Mouse (Mus musculus) MEL (cell line): ENCODE measurements around the gene Med21.

Experiments used
- CTCF ChIP-seq, 3 experiments: IDR thresholded peaks in 2 of 3; conservative IDR thresholded peaks in 1 of 3; 2 replicates each; pipeline ENCODE4 v1.5.1; 2011 to 2012; ENCODE audit warnings: low read length in 3 of 3, low read depth in 2 of 3, mild to moderate bottlenecking in 2 of 3, improper control_type of control experiment in 1 of 3, inconsistent platforms in 1 of 3, mixed read lengths in 1 of 3, moderate library complexity in 1 of 3; ENCODE audit not compliant: control insufficient read depth in 1 of 3, insufficient read depth in 1 of 3, poor library complexity in 1 of 3, severe bottlenecking in 1 of 3
- E2F4 ChIP-seq: IDR thresholded peaks from 2 replicates; pipeline ENCODE4 v1.6.1; 2011; ENCODE audit warnings: low read depth, low read length, improper control_type of control experiment, borderline replicate concordance
- EP300 ChIP-seq, 2 experiments: IDR thresholded peaks; 2 replicates each; pipeline ENCODE4 v1.6.1; 2011; ENCODE audit warnings: improper control_type of control experiment in 2 of 2, low read length in 2 of 2, low read depth in 1 of 2, mild to moderate bottlenecking in 1 of 2
- MYC ChIP-seq: IDR thresholded peaks from 2 replicates; pipeline ENCODE4 v1.6.1; 2011; ENCODE audit warnings: low read depth, mild to moderate bottlenecking, low read length, improper control_type of control experiment, moderate library complexity
- NRF1 ChIP-seq: IDR thresholded peaks from 2 replicates; pipeline ENCODE4 v1.6.1; 2014; ENCODE audit warnings: low read depth, mild to moderate bottlenecking, inconsistent platforms, low read length, improper control_type of control experiment, moderate library complexity; ENCODE audit not compliant: poor library complexity, insufficient read depth, severe bottlenecking
- POLR2A ChIP-seq, 2 experiments: IDR thresholded peaks; 2 replicates each; pipeline ENCODE4 v1.6.1; 2011 to 2012; ENCODE audit warnings: low read length in 2 of 2, mild to moderate bottlenecking in 2 of 2, control low read depth in 1 of 2, improper control_type of control experiment in 1 of 2, low read depth in 1 of 2, moderate library complexity in 1 of 2; ENCODE audit not compliant: control insufficient read depth in 1 of 2, insufficient read depth in 1 of 2, poor library complexity in 1 of 2
- SMC3 ChIP-seq: IDR thresholded peaks from 2 replicates; pipeline ENCODE4 v1.6.1; 2011; ENCODE audit warnings: low read depth, low read length, improper control_type of control experiment
- TCF12 ChIP-seq: IDR thresholded peaks from 2 replicates; pipeline ENCODE4 v1.6.1; 2014; ENCODE audit warnings: low read depth, mild to moderate bottlenecking, inconsistent platforms, low read length, improper control_type of control experiment, moderate library complexity
- UBTF ChIP-seq: IDR thresholded peaks from 2 replicates; pipeline ENCODE4 v1.6.1; 2012; ENCODE audit warnings: low read depth, mild to moderate bottlenecking, inconsistent platforms, low read length, improper control_type of control experiment, moderate library complexity, borderline replicate concordance; ENCODE audit not compliant: insufficient read depth
- USF1 ChIP-seq: IDR thresholded peaks from 2 replicates; pipeline ENCODE4 v1.6.1; 2014; ENCODE audit warnings: low read depth, mild to moderate bottlenecking, inconsistent platforms, low read length, improper control_type of control experiment, moderate library complexity

DNA sequence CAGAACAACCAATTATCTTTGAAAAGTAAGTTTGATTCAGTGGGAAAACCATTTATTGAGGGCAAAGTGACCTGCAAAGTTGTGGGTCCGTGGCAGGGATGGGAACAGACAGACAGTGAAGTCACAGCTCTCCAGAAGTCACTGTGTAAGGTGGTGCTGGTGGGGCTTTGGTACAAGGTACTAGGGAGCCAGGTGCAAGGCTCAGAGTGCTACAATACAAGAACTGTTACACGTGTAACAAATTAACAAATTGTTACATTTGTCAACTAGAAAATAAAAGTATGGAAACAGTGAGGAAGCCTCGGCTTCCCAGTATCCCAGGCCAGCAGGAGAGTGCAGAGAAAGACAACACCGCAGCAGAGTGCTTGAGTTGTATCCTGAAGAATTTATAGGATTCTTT, 31.3 kb downstream of the Med21 start:
- TF ChIP-seq POLR2A (IDR thresholded peaks at IDR 0.05; ENCODE audit: control insufficient read depth in 1 of 2, insufficient read depth in 1 of 2, low read depth in 1 of 2, low read length in 2 of 2, poor library complexity in 1 of 2) (no peak), UBTF (no peak), CTCF (IDR thresholded peaks at IDR 0.05 in 2 of 3, conservative IDR thresholded peaks at IDR 0.05 in 1 of 3; ENCODE audit: control insufficient read depth in 1 of 3, insufficient read depth in 1 of 3, low read depth in 2 of 3, low read length in 3 of 3, poor library complexity in 1 of 3, severe bottlenecking in 1 of 3) (no peak), USF1 (no peak), TCF12 (no peak), MYC (no peak), EP300 (IDR thresholded peaks at IDR 0.05; ENCODE audit: low read depth in 1 of 2, low read length in 2 of 2) (no peak), E2F4 (no peak), NRF1 (no peak), SMC3 (no peak)
